Mouse (Mus musculus) forebrain, embryonic 16.5 days (tissue): ENCODE results near the gene 2410131K14Rik. TPM values are rescaled to one million over a fixed set of nuclear protein-coding genes. Genes with fewer than 3 reads are reported as not detected.
A peak's percentile ranks its signal among the peaks of the same experiment; 100 is the strongest.

Experiments used
- ATAC-seq: fragments of 200-750 bp; cut with Nextera tagmentation; 2 replicates; pipeline ENCODE4 v1.8.0; 2017; ENCODE audit warnings: mild to moderate bottlenecking, moderate library complexity
- H3K27ac ChIP-seq: fragments of 300-500 bp; sonication (generic); 2 replicates; pipeline ENCODE4 v1.5.1; 2014; ENCODE audit warnings: low read length, control low read depth
- H3K27me3 ChIP-seq: fragments of 300-500 bp; sonication (generic); replicated peaks from 2 replicates; pipeline ENCODE4 v1.6.1; 2014; ENCODE audit warnings: low read length; ENCODE audit not compliant: control insufficient read depth, insufficient read depth
- H3K36me3 ChIP-seq: fragments of 300-500 bp; sonication (generic); 2 replicates; pipeline ENCODE4 v1.6.1; 2014; ENCODE audit not compliant: control insufficient read depth, insufficient read depth
- H3K4me1 ChIP-seq: fragments of 300-500 bp; sonication (generic); replicated peaks from 2 replicates; pipeline ENCODE4 v1.6.1; 2014; ENCODE audit warnings: low read length; ENCODE audit not compliant: control insufficient read depth, insufficient read depth
- H3K4me2 ChIP-seq: fragments of 300-500 bp; sonication (generic); 2 replicates; pipeline ENCODE4 v1.6.1; 2014; ENCODE audit warnings: mild to moderate bottlenecking, low read length, control low read depth
- H3K4me3 ChIP-seq: fragments of 300-500 bp; sonication (generic); replicated peaks from 2 replicates; pipeline ENCODE4 v1.5.1; 2014; ENCODE audit warnings: mild to moderate bottlenecking, low read length, control low read depth
- H3K9ac ChIP-seq: fragments of 300-500 bp; sonication (generic); replicated peaks from 2 replicates; pipeline ENCODE4 v1.6.1; 2014; ENCODE audit warnings: low read depth, low read length, control low read depth
- H3K9me3 ChIP-seq: fragments of 300-500 bp; sonication (generic); 2 replicates; pipeline ENCODE4 v1.6.1; 2016; ENCODE audit warnings: low read length; ENCODE audit not compliant: control insufficient read depth
- WGBS: fragments of 180-500 bp; shearing (Covaris S2); extraction: QIAGEN DNeasy Blood & Tissue Kit; methylation state at CpG from one replicate; pipeline ENCODE4 v1.1.7; 2014; 5-methylcytosine and 5-hydroxymethylcytosine counted together
- polyA plus RNA-seq: library from polyadenylated mRNA; unstranded; fragments of >200 nt; fragmentation: Nextera tagmentation; extraction: Ambion mirVana; gene quantifications from 2 replicates; pipeline ENCODE4 v1.2.1, GENCODE M21; 2015

The 2410131K14Rik gene
- polyA plus RNA-seq, 1 experiment from 2014 or later, result 18.6 TPM

DNA sequence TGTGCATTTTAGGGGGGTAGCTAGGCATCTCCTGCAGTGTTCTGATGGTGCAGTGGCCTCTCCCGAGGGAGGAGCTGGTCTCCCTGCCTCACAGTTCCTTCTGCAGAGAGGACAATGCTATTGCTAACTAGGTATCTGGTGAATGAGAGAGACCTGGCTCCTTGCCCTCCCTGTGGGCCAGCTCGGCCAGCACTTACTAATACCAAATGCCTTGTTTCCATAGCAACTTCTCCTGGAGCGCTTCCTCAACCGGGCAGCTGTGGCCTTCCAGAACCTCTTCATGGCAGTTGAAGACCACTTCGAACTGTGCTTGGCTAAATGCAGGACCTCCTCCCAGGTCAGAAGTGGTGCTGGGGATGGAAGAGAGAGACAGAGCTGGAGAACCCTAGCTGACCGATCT lies 14.1 kb downstream of the 2410131K14Rik start:
- Histone ChIP-seq H3K27ac (no peak overlapping the region), H3K27me3 (no peaks in the 10 kb centered on the region), H3K4me3 (no peak overlapping the region), H3K4me1 (peaks cover 2% of the 10 kb centered on the region; the same call in 1 of the 2 replicates), H3K4me2 (no peak overlapping the region), H3K9me3 (no peaks in the 10 kb centered on the region), H3K36me3 (peaks cover 24% of the 10 kb centered on the region), H3K9ac (no peak overlapping the region)
- ATAC-seq, result peak; percentile 18; the same call in 1 of the 2 replicates
- WGBS, result 44% methylated on average over 6 of the region's 6 CpGs

DNA sequence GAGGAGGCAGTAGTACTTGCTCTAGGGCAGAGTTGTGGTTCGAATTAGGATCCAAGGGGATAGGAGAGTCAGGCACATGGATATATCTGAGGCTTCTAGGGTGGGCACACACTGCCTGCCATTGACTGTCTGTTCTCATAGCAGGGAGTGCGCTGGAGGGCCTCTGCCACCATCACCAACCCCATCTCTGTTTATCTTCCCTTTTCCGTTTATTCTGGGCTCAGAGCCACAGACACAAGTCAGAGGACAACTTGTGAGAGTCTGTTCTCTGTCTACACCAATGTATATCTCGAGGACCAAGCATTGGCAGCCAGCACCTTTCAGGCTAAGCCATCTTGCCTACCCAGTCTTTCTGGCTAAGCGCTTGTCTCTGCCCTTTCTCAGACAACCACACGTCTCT lies 14.6 kb downstream of the 2410131K14Rik start:
- peaks cover 2% of the 10 kb centered on the region; the same call in 1 of the 2 replicates for H3K4me1 ChIP-seq
- 85% methylated on average over 6 of the region's 6 CpGs for WGBS
- H3K4me3 ChIP-seq, result no peak overlapping the region
- no peak for ATAC-seq
- peaks cover 24% of the 10 kb centered on the region for H3K36me3 ChIP-seq
- no peaks in the 10 kb centered on the region for H3K9me3 ChIP-seq
- no peak overlapping the region for H3K4me2 ChIP-seq
- no peaks in the 10 kb centered on the region for H3K27me3 ChIP-seq
- no peak overlapping the region for H3K9ac ChIP-seq
- H3K27ac ChIP-seq, result no peak overlapping the region

DNA sequence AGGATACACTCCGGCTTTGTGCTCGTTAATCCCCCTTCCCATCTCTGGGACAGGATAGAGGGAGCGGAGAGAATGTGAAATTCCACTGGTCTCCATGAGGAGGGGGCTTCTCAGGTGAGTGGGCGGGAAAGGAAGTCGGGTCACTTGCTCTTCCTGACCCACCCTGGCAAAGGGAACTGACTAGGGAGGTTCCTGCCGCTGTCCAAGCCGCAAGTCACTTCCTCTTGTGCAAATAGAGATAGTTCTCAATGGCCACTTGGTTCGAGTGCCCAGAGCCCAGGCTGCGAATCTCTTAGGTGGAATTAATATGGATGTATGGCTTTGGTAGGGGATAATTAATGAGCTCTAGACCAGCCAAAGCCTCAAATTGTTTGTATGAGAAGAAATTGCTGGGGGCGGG lies 15.0 kb downstream of the 2410131K14Rik start:
- peaks cover 2% of the 10 kb centered on the region; the same call in 1 of the 2 replicates for H3K4me1 ChIP-seq
- H3K9ac ChIP-seq, result no peak overlapping the region
- ATAC-seq, result no peak
- no peaks in the 10 kb centered on the region for H3K27me3 ChIP-seq
- H3K9me3 ChIP-seq, result no peaks in the 10 kb centered on the region
- WGBS, result 87% methylated on average over 10 of the region's 10 CpGs
- no peak overlapping the region for H3K27ac ChIP-seq
- peaks cover 24% of the 10 kb centered on the region for H3K36me3 ChIP-seq
- no peak overlapping the region for H3K4me3 ChIP-seq
- H3K4me2 ChIP-seq, result no peak overlapping the region

DNA sequence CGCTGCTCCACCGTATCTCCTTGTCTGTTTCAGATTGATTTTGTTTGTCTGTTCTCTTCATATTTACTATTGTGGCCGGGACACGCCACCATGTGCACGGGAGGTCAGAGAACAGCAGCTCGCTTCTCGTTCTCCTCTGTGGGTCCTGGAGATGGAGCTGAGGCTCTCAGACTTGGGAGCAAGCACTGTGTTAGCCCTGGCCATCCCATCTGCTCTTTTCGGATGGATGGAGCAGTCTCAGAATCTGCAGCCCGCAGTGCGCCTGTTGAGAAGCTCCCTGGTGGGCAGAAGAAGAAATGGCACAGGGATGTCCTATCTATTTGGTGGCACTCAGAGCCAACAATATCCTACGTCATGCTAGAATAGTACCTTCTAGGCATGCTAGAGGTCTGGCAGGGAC lies 15.6 kb downstream of the 2410131K14Rik start:
- no peak overlapping the region for H3K4me3 ChIP-seq
- no peaks in the 10 kb centered on the region for H3K27me3 ChIP-seq
- WGBS, result 90% methylated on average over 11 of the region's 11 CpGs
- H3K9ac ChIP-seq, result no peak overlapping the region
- H3K4me1 ChIP-seq, result peaks cover 2% of the 10 kb centered on the region; the same call in 1 of the 2 replicates
- no peak overlapping the region for H3K4me2 ChIP-seq
- H3K36me3 ChIP-seq, result peaks cover 24% of the 10 kb centered on the region
- ATAC-seq, result no peak
- no peak overlapping the region for H3K27ac ChIP-seq
- no peaks in the 10 kb centered on the region for H3K9me3 ChIP-seq

DNA sequence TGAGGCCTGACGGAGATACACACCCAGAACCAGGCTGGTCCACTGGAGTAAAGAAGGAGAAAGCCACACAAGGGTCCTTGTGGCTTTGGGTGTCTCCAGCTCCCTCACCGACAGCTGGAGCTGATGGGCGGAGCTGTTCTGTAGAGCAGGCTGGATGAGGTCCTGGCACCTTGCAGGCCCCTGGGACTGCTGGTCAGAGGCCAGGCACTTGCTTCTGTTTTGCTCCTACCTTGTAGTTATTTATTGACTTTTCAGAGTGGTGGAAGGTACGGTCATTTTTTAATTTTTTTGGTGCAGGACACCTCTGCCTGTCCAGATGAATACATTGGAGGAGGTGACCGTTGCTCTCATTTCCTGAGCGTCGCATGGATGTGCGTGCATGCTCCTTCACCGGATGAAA lies 16.2 kb downstream of the 2410131K14Rik start:
- H3K27me3 ChIP-seq, result no peaks in the 10 kb centered on the region
- no peak for ATAC-seq
- no peak overlapping the region for H3K27ac ChIP-seq
- peaks cover 24% of the 10 kb centered on the region for H3K36me3 ChIP-seq
- no peak overlapping the region for H3K4me3 ChIP-seq
- no peak overlapping the region for H3K9ac ChIP-seq
- 94% methylated on average over 9 of the region's 9 CpGs for WGBS
- H3K9me3 ChIP-seq, result no peaks in the 10 kb centered on the region
- no peak overlapping the region for H3K4me2 ChIP-seq
- peaks cover 2% of the 10 kb centered on the region; the same call in 1 of the 2 replicates for H3K4me1 ChIP-seq

DNA sequence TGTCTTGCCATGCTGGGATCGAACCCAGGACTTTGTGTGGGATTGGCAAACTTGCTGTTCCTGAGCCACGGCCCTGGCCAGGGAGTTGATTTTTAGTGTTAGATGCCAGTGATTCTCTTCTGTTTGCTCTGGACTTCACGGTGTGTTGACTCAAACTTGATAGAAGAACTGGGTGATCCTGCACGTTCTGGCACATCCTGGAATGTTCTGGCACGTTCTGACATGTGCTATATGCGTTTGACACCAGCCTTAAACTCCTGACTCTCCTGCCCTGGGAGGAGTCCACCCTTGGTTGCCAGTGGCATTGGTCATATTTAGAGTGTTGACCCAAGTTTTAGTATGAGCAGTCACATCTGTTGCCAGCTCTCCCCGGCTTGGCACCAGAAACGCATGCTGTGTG lies 17.4 kb downstream of the 2410131K14Rik start:
- WGBS, result 91% methylated on average over 8 of the region's 8 CpGs
- H3K4me3 ChIP-seq, result no peak overlapping the region
- H3K4me2 ChIP-seq, result no peak overlapping the region
- no peaks in the 10 kb centered on the region for H3K27me3 ChIP-seq
- H3K27ac ChIP-seq, result no peak overlapping the region
- H3K4me1 ChIP-seq, result peaks cover 2% of the 10 kb centered on the region; the same call in 1 of the 2 replicates
- no peak for ATAC-seq
- no peaks in the 10 kb centered on the region for H3K9me3 ChIP-seq
- peaks cover 16% of the 10 kb centered on the region for H3K36me3 ChIP-seq
- H3K9ac ChIP-seq, result no peak overlapping the region

DNA sequence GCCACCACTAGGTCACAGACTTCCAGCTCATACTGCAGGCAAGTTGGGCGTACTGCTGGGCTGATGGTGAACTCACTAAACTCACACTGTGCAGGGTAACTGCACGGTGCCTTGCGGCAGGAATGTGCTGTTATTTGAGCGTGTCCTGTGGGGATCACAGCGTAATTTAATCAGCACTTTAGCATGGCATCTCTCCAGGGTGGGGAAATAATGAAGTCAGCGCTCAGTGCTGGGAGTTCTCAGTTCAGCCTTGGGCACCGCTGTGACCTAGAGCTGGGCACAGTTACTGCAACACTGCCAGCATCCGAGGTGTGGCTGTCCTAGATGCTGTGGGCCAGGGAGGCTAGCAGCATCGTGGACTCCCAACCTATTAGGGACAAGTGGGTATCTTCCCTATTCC lies 19.3 kb downstream of the 2410131K14Rik start:
- Histone ChIP-seq H3K4me1 (peaks cover 2% of the 10 kb centered on the region; the same call in 1 of the 2 replicates), H3K9me3 (no peaks in the 10 kb centered on the region), H3K27me3 (no peaks in the 10 kb centered on the region), H3K4me3 (no peak overlapping the region), H3K4me2 (no peak overlapping the region), H3K36me3 (peaks cover 16% of the 10 kb centered on the region), H3K9ac (no peak overlapping the region), H3K27ac (no peak overlapping the region)
- no peak for ATAC-seq
- WGBS, result 72% methylated on average over 9 of the region's 9 CpGs

DNA sequence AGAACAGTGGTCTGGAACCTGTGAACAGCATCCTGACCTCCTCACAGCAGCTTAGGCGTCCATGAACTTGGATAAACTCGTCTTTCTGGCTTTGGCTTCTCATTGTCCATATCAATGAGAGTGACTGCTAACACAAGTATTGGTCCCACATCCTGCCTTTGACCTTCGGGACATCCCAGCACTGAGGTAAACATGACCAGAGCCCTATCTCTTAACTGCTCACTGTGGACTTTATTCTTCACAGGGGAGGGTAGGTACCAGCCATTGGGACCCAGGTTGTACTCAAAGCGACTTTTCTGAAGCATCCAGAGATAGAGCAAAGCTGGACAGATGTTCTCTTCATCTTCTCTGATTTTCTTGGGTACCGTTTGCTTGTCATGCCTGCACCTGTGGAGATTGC lies 20.3 kb downstream of the 2410131K14Rik start:
- ATAC-seq, result no peak

DNA sequence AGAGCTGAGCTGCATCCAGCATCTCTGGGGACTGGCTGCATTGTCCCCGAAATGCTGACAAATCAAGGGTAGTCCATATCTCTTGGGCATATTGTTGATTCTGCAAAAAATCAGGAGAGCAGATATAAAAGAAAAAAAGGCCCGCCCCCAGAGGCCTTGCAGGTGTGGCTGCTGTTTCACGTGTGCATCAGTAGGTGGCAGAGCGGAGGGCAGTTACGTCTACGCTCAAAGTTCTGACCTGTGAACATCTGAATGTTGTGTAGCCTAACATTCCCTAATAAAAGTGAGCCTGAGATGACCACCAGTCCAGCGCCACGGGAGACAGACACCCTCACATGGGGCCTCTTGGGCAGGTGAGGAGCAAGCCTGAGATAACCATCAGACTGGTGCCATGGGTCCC lies 21.3 kb downstream of the 2410131K14Rik start:
- Histone ChIP-seq H3K36me3 (peaks cover 9% of the 10 kb centered on the region; the same call in 1 of the 2 replicates), H3K27me3 (no peaks in the 10 kb centered on the region; the same call in 1 of the 2 replicates), H3K9ac (no peak overlapping the region), H3K4me2 (no peak overlapping the region), H3K4me1 (peaks cover 10% of the 10 kb centered on the region; the same call in 1 of the 2 replicates), H3K4me3 (no peak overlapping the region), H3K27ac (no peak overlapping the region), H3K9me3 (no peaks in the 10 kb centered on the region)
- no peak for ATAC-seq
- 43% methylated on average over 8 of the region's 8 CpGs for WGBS

More for the DNA sequence above, 20.3 kb downstream of the 2410131K14Rik start:
- Histone ChIP-seq H3K9ac (no peak overlapping the region), H3K27me3 (no peaks in the 10 kb centered on the region), H3K9me3 (no peaks in the 10 kb centered on the region), H3K36me3 (peaks cover 16% of the 10 kb centered on the region), H3K4me2 (no peak overlapping the region), H3K27ac (no peak overlapping the region), H3K4me1 (peaks cover 3% of the 10 kb centered on the region; the same call in 1 of the 2 replicates), H3K4me3 (no peak overlapping the region)
- WGBS, result 84% methylated on average over 5 of the region's 5 CpGs

DNA sequence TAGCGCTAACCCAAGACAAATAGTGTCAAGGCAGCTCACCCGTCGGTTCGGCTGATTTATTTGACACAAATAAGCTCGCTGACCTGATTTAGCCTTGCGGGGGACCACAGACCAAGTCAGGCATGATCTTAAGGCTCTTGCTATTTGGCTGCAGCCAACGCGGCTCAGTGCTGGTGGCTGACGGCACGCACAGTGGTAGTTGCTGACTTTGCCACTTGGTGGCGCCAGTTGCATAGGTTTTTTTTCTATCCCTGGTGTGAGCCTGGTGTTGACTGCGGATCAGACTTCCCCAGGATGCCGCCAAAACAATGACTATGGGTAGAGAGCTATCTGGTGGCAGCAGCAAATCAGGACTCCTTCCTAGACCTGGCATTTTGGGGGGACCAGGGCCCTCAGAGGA lies 24.0 kb downstream of the 2410131K14Rik start:
- Histone ChIP-seq H3K9me3 (no peaks in the 10 kb centered on the region), H3K36me3 (no peaks in the 10 kb centered on the region), H3K4me2 (peak overlapping the region; percentile 46), H3K9ac (no peak overlapping the region; the same call in 1 of the 2 replicates), H3K27ac (no peak overlapping the region), H3K4me1 (peaks cover 34% of the 10 kb centered on the region), H3K27me3 (no peaks in the 10 kb centered on the region; the same call in 1 of the 2 replicates), H3K4me3 (peak overlapping the region; percentile 12; the same call in 1 of the 2 replicates)
- peak; percentile 90 for ATAC-seq
- under 1% methylated on average over 13 of the region's 13 CpGs for WGBS
